Mouse (Mus musculus) adrenal gland, adult 18-20 months (tissue): Measurements from ENCODE around the gene Kat6b. TPM values are rescaled to one million over a fixed set of nuclear protein-coding genes. Genes with fewer than 3 reads are reported as not detected.
A peak's percentile ranks its signal among the peaks of the same experiment; 100 is the strongest.
"Not testable (repeated sequence)": the region's sequence is repeated elsewhere in the genome, so short reads cannot be mapped to it uniquely, and the experiment has no call there.

Experiments used
- DNase-seq, 2 experiments: peaks; one replicate each; pipeline ENCODE4 v3.0.0; 2021 to 2022; ENCODE audit warnings: low spot score in 2 of 2
- total RNA-seq, 2 experiments: library from RNA; stranded (reverse); gene quantifications; 1 replicate in 1 of 2; 2 replicates in 1 of 2; pipeline ENCODE4 v1.2.3; 2021

Gene Kat6b
- total RNA-seq, 2 experiments from 2014 or later, result 31.3 to 32.2 TPM

GRCm38 (mm10) chr14:21640806-21641435 is 159.7 kb downstream of the Kat6b start:
- DNase-seq, result no peak

GRCm38 (mm10) chr14:21653813-21654212 is 172.6 kb downstream of the Kat6b start:
- no peak for DNase-seq

- no peak for DNase-seq
Observed at GRCm38 (mm10) chr14:21659155-21659554, 177.9 kb downstream of the Kat6b start.

GRCm38 (mm10) chr14:21659652-21660051 is 178.4 kb downstream of the Kat6b start:
- DNase-seq, result peak; percentile 46 to 53

- DNase-seq, result no peak
Observed at GRCm38 (mm10) chr14:21662465-21663142, 181.4 kb downstream of the Kat6b start.

- no peak for DNase-seq
Observed at GRCm38 (mm10) chr14:21669218-21669617, 188.0 kb downstream of the Kat6b start.

- DNase-seq, result no peak
Observed at GRCm38 (mm10) chr14:21669633-21670421, 188.6 kb downstream of the Kat6b start.

- not testable (repeated sequence) for DNase-seq
Observed at GRCm38 (mm10) chr14:21670422-21671006, 189.3 kb downstream of the Kat6b start.

- DNase-seq, result no peak
Observed at GRCm38 (mm10) chr14:21673100-21673499, 191.9 kb downstream of the Kat6b start.

- no peak for DNase-seq
Observed at GRCm38 (mm10) chr14:21674471-21674870, 193.2 kb downstream of the Kat6b start.

GRCm38 (mm10) chr14:21676223-21676622 is 195.0 kb downstream of the Kat6b start:
- no peak for DNase-seq

GRCm38 (mm10) chr14:21678509-21679285 is 197.5 kb downstream of the Kat6b start:
- DNase-seq, result peak; percentile 62 to 72

- no peak for DNase-seq
Observed at GRCm38 (mm10) chr14:21679631-21680201, 198.5 kb downstream of the Kat6b start.

- DNase-seq, result peak; percentile 33 to 47
Observed at GRCm38 (mm10) chr14:21682681-21683129, 201.5 kb downstream of the Kat6b start.

GRCm38 (mm10) chr14:21683834-21684233 is 202.6 kb downstream of the Kat6b start:
- DNase-seq, result no peak

- DNase-seq, result no peak
Observed at GRCm38 (mm10) chr14:21685411-21686146, 204.3 kb downstream of the Kat6b start.

- no peak for DNase-seq
Observed at GRCm38 (mm10) chr14:21686376-21687279, 205.4 kb downstream of the Kat6b start.

GRCm38 (mm10) chr14:21691070-21691469 is 209.8 kb downstream of the Kat6b start:
- no peak for DNase-seq

- DNase-seq, result no peak
Observed at GRCm38 (mm10) chr14:21695020-21695419, 213.8 kb downstream of the Kat6b start.
